Mouse (Mus musculus) liver, adult 2 months (tissue): ENCODE measurements around the gene Nek8. TPM values are rescaled to one million over a fixed set of nuclear protein-coding genes. Genes with fewer than 3 reads are reported as not detected.

Source experiments
- DNase-seq: peaks from one replicate; pipeline ENCODE4 v3.0.0-alpha.2; 2011; ENCODE audit warnings: low read depth, low spot score; ENCODE audit errors: extremely low read depth
- H3K27ac ChIP-seq: fragments of 200-500 bp; replicated peaks from 2 replicates; pipeline ENCODE4 v1.5.1; 2012; ENCODE audit warnings: low read depth, mild to moderate bottlenecking, control low read depth, inconsistent platforms, low read length; ENCODE audit not compliant: insufficient read depth
- H3K27me3 ChIP-seq: fragments of 200-500 bp; 2 replicates; pipeline ENCODE4 v1.6.1; 2012; ENCODE audit warnings: mild to moderate bottlenecking, moderate library complexity, low read length, inconsistent platforms; ENCODE audit not compliant: control insufficient read depth, insufficient read depth
- H3K36me3 ChIP-seq: fragments of 200-500 bp; 2 replicates; pipeline ENCODE4 v1.6.1; 2012; ENCODE audit warnings: low read length, inconsistent platforms; ENCODE audit not compliant: control insufficient read depth, insufficient read depth
- H3K4me1 ChIP-seq: fragments of 200-500 bp; 2 replicates; pipeline ENCODE4 v1.6.1; 2011; ENCODE audit warnings: low read length; ENCODE audit not compliant: control insufficient read depth, insufficient read depth
- H3K4me3 ChIP-seq: fragments of 200-500 bp; 2 replicates; pipeline ENCODE4 v1.5.1; 2011; ENCODE audit warnings: low read depth, mild to moderate bottlenecking, control low read depth, low read length, moderate library complexity; ENCODE audit not compliant: insufficient read depth
- H3K79me2 ChIP-seq: fragments of 200-500 bp; 2 replicates; pipeline ENCODE4 v1.6.1; 2012; ENCODE audit warnings: inconsistent platforms, mild to moderate bottlenecking, low read length, moderate library complexity; ENCODE audit not compliant: control insufficient read depth, insufficient read depth
- H3K9ac ChIP-seq: fragments of 200-500 bp; 2 replicates; pipeline ENCODE4 v1.6.1; 2012; ENCODE audit warnings: low read depth, mild to moderate bottlenecking, control low read depth, inconsistent platforms, low read length
- CTCF ChIP-seq: fragments of 200-500 bp; IDR thresholded peaks from 2 replicates; pipeline ENCODE4 v1.5.1; 2011; ENCODE audit warnings: low read depth, low read length, control low read depth
- POLR2A ChIP-seq: fragments of 200-500 bp; IDR thresholded peaks from 2 replicates; pipeline ENCODE4 v1.6.1; 2011; ENCODE audit warnings: low read length, control low read depth; ENCODE audit not compliant: insufficient read depth; ENCODE audit errors: extremely low read depth
- WGBS: fragments of 180-500 bp; shearing (Covaris S2); methylation state at CpG from one replicate; pipeline ENCODE4 v1.1.7; 2018; 5-methylcytosine and 5-hydroxymethylcytosine counted together
- polyA plus RNA-seq: library from polyadenylated mRNA; depleted of rRNA; stranded (reverse); fragments of >200 nt; gene quantifications from 2 replicates; pipeline ENCODE4 v1.2.3, GENCODE M21; 2012
- total RNA-seq: library from RNA; depleted of rRNA; stranded (reverse); fragments of >200 nt; gene quantifications from 2 replicates; pipeline ENCODE4 v1.2.3, GENCODE M21; 2014

Nek8 gene
- total and polyA plus RNA-seq, 2 experiments, result 4.1 to 7.2 TPM

DNA sequence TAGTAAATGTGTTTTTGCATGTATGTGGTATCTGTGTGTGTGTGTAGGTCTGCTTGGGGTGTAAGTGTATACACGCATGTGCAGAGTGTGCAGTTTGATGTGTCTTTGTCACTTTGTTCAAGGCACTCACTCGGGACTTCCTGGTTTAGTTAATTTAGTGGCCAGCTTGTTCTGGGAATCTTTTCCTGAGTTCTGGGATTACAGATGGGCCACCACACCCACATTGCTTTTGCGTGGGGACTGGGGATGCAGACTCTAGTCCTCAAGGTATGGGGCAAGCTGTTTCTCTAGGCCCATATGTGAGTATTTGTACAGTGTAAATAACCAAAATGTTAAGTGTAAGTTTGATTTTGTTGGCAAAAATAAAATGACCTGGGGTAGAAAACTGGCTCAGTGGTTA, 42.1 kb downstream of the Nek8 start:
- no peak overlapping the region for H3K4me3 ChIP-seq
- no peak overlapping the region for H3K9ac ChIP-seq
- no peaks in the 10 kb centered on the region for H3K36me3 ChIP-seq
- peaks cover 35% of the 10 kb centered on the region for H3K4me1 ChIP-seq
- 39% methylated on average over 3 of the region's 3 CpGs for WGBS
- peaks cover 48% of the 10 kb centered on the region; the same call in 1 of the 2 replicates for H3K79me2 ChIP-seq
- no peak for DNase-seq
- no peak overlapping the region for H3K27ac ChIP-seq
- no peaks in the 10 kb centered on the region for H3K27me3 ChIP-seq
- TF ChIP-seq POLR2A (no peak), CTCF (no peak)

DNA sequence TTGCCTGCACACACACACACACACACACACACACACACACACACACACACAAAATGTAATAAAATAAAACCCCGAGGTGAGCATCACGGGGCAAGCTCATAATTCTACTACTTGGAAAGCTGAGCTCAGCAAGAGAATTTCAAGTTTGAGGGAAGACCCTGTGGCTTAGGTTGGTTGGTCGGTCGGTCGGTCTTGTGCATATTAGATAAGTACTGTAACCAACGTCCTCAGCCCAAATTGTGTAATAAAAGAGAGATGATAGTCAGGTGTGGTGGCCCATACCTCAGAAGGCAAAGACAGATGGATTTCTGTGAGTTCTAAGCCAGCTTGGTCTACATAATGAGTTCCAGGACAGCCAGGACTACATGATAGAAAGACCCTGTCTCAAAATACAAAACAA, 42.6 kb downstream of the Nek8 start:
- 72% methylated on average over 6 of the region's 6 CpGs for WGBS
- Histone ChIP-seq H3K4me1 (peaks cover 35% of the 10 kb centered on the region), H3K4me3 (no peak overlapping the region), H3K27me3 (no peaks in the 10 kb centered on the region), H3K9ac (no peak overlapping the region), H3K36me3 (no peaks in the 10 kb centered on the region), H3K27ac (no peak overlapping the region), H3K79me2 (peaks cover 49% of the 10 kb centered on the region; the same call in 1 of the 2 replicates)
- DNase-seq, result no peak
- TF ChIP-seq POLR2A (no peak), CTCF (no peak)

DNA sequence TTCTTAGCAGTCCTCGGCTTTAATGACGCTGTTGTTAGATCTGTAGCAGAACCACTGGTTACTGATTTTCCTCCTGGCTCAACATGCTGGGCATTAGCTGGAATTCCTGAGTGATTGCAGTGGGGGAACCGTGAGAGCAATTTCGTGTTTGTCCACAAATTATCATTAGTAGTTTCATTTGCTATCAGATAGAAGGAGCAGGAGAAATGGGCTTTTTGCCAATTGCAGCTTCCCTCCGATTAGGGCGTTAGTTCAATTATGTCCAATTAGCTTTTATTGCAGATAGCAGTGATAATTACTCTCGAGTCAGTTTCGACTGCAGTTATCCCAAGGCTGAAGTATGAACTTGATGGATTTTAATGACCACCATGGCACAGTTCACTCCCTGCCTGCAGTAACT, 47.0 kb downstream of the Nek8 start:
- WGBS, result 45% methylated on average over 8 of the region's 8 CpGs
- H3K27me3 ChIP-seq, result no peaks in the 10 kb centered on the region
- no peak for DNase-seq
- no peak overlapping the region for H3K4me3 ChIP-seq
- peaks cover 68% of the 10 kb centered on the region for H3K79me2 ChIP-seq
- H3K36me3 ChIP-seq, result no peaks in the 10 kb centered on the region
- H3K27ac ChIP-seq, result no peak overlapping the region; the same call in 1 of the 2 replicates
- TF ChIP-seq CTCF (no peak), POLR2A (no peak)
- no peak overlapping the region for H3K9ac ChIP-seq
- peaks cover 30% of the 10 kb centered on the region for H3K4me1 ChIP-seq

DNA sequence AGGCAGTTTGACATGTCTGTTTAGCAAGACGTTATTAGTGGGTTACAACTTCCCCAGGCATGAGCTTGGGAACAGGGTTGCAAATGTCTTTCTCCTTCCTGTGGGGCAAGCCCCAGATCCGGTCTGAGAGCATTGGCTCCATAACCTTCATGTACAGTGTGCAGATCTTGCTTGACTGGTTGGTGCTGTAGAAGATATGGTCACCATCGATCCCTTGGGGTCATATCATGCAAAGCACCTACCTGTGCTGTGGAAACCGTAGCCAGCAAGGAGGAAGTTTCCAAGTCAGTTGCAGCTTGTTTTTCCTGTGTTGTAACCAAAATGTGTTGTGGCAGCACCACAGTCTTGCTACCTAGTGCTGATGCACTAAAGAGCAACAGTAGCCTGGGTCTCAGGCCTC, 49.7 kb downstream of the Nek8 start:
- no peak for TF ChIP-seq POLR2A
- no peak for TF ChIP-seq CTCF
- Histone ChIP-seq H3K27ac (no peak overlapping the region), H3K36me3 (no peaks in the 10 kb centered on the region), H3K79me2 (peaks cover 59% of the 10 kb centered on the region), H3K4me3 (no peak overlapping the region), H3K4me1 (peaks cover 12% of the 10 kb centered on the region), H3K9ac (no peak overlapping the region), H3K27me3 (no peaks in the 10 kb centered on the region)
- WGBS, result 60% methylated on average over 4 of the region's 4 CpGs
- no peak for DNase-seq

DNA sequence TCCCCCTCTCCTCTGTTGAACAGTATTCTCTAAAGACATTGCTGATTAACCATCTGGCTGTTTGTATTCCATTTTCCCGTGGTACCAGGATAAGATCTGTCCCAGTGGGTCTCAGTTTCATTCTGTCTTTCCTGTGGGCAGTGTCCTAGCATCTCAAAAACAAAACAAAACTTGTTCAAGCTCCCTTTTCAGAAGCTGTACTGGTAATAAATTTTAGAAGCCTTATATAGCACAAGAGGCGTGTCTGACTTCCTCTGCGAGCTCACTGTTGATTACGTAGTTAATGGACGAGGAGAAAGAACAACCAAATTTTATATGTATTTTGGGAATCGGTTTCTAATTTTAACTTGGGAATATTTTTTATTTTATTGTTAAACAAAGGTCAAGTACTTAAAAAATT, 50.8 kb downstream of the Nek8 start:
- Histone ChIP-seq H3K9ac (no peak overlapping the region), H3K4me1 (peaks cover 21% of the 10 kb centered on the region), H3K4me3 (no peak overlapping the region), H3K36me3 (no peaks in the 10 kb centered on the region), H3K79me2 (peaks cover 57% of the 10 kb centered on the region), H3K27me3 (no peaks in the 10 kb centered on the region), H3K27ac (no peak overlapping the region)
- TF ChIP-seq CTCF (no peak), POLR2A (no peak)
- WGBS, result 62% methylated on average over 6 of the region's 6 CpGs
- DNase-seq, result no peak

DNA sequence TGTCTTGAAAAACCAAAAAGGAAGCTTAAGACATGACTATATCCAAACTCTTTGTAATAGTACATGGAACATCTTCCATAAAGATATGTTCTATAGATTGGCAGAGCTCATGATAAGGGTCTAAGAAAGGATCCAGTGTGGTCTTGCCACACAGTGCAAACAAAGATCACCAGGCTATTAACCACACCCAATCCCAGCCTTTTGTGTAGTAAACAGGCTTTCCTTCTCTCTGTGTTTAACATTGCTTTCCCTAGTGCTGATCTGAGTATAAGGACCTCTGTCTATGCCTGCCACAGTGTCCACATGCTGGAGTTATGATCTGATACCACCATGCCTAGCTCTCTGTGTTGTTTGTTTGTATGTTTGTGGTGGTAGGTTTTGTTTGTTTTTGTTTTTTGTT, 52.7 kb downstream of the Nek8 start:
- DNase-seq, result no peak
- no peak for TF ChIP-seq CTCF
- TF ChIP-seq POLR2A, result no peak
- no peak overlapping the region for H3K27ac ChIP-seq
- no peaks in the 10 kb centered on the region for H3K36me3 ChIP-seq
- H3K27me3 ChIP-seq, result no peaks in the 10 kb centered on the region
- no peak overlapping the region for H3K9ac ChIP-seq
- no peak overlapping the region for H3K4me3 ChIP-seq
- H3K79me2 ChIP-seq, result peaks cover 44% of the 10 kb centered on the region
- peaks cover 25% of the 10 kb centered on the region for H3K4me1 ChIP-seq
